Mouse (Mus musculus) midbrain, embryonic 11.5 days (tissue): ENCODE results near the gene Zdhhc24. TPM values are rescaled to one million over a fixed set of nuclear protein-coding genes. Genes with fewer than 3 reads are reported as not detected.

Source experiments
- ATAC-seq: fragments of 200-750 bp; cut with Nextera tagmentation; 2 replicates; pipeline ENCODE4 v1.8.0; 2017; ENCODE audit warnings: moderate TSS enrichment, moderate library complexity; ENCODE audit not compliant: low FRiP score
- DNase-seq: peaks from one replicate; pipeline ENCODE4 v3.0.0; 2015; ENCODE audit warnings: low spot score; ENCODE audit errors: missing footprints
- H3K27ac ChIP-seq: fragments of 300-500 bp; sonication (generic); 2 replicates; pipeline ENCODE4 v1.5.1; 2014; ENCODE audit warnings: low read depth, low read length
- H3K27me3 ChIP-seq: fragments of 300-500 bp; sonication (generic); 2 replicates; pipeline ENCODE4 v1.6.1; 2014; ENCODE audit warnings: mild to moderate bottlenecking, low read length, moderate library complexity, mixed read lengths; ENCODE audit not compliant: control insufficient read depth, insufficient read depth
- H3K36me3 ChIP-seq: fragments of 300-500 bp; sonication (generic); 2 replicates; pipeline ENCODE4 v1.6.1; 2014; ENCODE audit warnings: mild to moderate bottlenecking, low read length, moderate library complexity, mixed read lengths; ENCODE audit not compliant: control insufficient read depth, insufficient read depth
- H3K4me1 ChIP-seq: fragments of 300-500 bp; sonication (generic); 2 replicates; pipeline ENCODE4 v1.6.1; 2014; ENCODE audit warnings: low read length; ENCODE audit not compliant: control insufficient read depth, insufficient read depth
- H3K4me2 ChIP-seq: fragments of 300-500 bp; sonication (generic); 2 replicates; pipeline ENCODE4 v1.6.1; 2014; ENCODE audit warnings: mild to moderate bottlenecking, moderate library complexity
- H3K4me3 ChIP-seq: fragments of 300-500 bp; sonication (generic); 2 replicates; pipeline ENCODE4 v1.5.1; 2014; ENCODE audit warnings: low read depth, low read length
- H3K9ac ChIP-seq: fragments of 300-500 bp; sonication (generic); 2 replicates; pipeline ENCODE4 v1.6.1; 2014; ENCODE audit warnings: low read length
- H3K9me3 ChIP-seq: fragments of 300-500 bp; sonication (generic); 2 replicates; pipeline ENCODE4 v1.6.1; 2016; ENCODE audit warnings: low read length; ENCODE audit not compliant: control insufficient read depth
- WGBS: fragments of 180-500 bp; shearing (Covaris S2); extraction: QIAGEN DNeasy Blood & Tissue Kit; methylation state at CpG from one replicate; pipeline ENCODE4 v1.1.7; 2014; 5-methylcytosine and 5-hydroxymethylcytosine counted together
- polyA plus RNA-seq: library from polyadenylated mRNA; unstranded; fragments of >200 nt; fragmentation: Nextera tagmentation; extraction: Ambion mirVana; gene quantifications from 2 replicates; pipeline ENCODE4 v1.2.1, GENCODE M21; 2014

Zdhhc24 gene
- 12.4 and 13.3 TPM in 2 replicates for polyA plus RNA-seq

- H3K27ac ChIP-seq, result peak within 1 kb of the TSS; percentile 25; the same call in 1 of the 2 replicates
Observed at GRCm38 (mm10) chr19:4878405-4879323, at the start of gene Zdhhc24. Gene Zdhhc24 (plus strand): TSS chr19:4878668.

GRCm38 (mm10) chr19:4829156-4829555, 49.3 kb upstream of the Zdhhc24 start:
- H3K27ac ChIP-seq, result no peak overlapping the region
- H3K4me1 ChIP-seq, result no peaks in the 10 kb centered on the region
- no peak overlapping the region for H3K4me2 ChIP-seq
- no peak for ATAC-seq
- H3K9me3 ChIP-seq, result no peaks in the 10 kb centered on the region
- no peak overlapping the region for H3K9ac ChIP-seq
- no peak overlapping the region for H3K4me3 ChIP-seq
- peaks cover 2% of the 10 kb centered on the region; the same call in 1 of the 2 replicates for H3K36me3 ChIP-seq
- no peaks in the 10 kb centered on the region for H3K27me3 ChIP-seq
- WGBS, result 67% methylated on average over 7 of the region's 7 CpGs
- DNase-seq, result no peak

More at GRCm38 (mm10) chr19:4878405-4879323, at the start of gene Zdhhc24:
- Histone ChIP-seq H3K4me3 (peak within 1 kb of the TSS; percentile 91), H3K27me3 (no peaks in the 10 kb centered on the region), H3K4me2 (peak within 1 kb of the TSS; percentile 84), H3K9ac (peak within 1 kb of the TSS; percentile 82), H3K36me3 (no peaks in the 10 kb centered on the region), H3K9me3 (no peaks in the 10 kb centered on the region), H3K4me1 (peaks cover 6% of the 10 kb centered on the region)
- ATAC-seq, result peak; percentile 98
- 1% methylated on average over 52 of the region's 52 CpGs for whole genome bisulfite sequencing
- peak; percentile 99 for DNase-seq

DNA sequence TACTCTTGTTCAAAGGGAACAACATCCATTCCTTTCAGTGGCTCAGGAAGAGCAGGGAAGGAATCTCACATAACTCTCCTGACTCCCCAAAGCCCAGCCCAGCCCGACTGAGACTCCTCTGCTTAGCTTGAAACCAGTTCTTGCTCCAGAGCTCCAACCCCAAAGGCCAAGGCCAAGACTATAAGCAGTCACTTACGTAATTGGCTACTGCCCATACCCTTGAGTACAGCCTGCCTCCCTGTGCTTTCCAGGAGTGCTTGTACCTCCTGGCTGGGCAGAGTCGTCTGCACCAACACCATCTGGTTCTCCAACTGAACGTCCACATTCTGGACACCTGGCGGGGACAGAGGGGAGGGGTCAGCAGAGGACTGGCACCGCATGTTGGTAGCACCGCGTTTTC, 44.5 kb upstream of the Zdhhc24 start:
- no peaks in the 10 kb centered on the region for H3K36me3 ChIP-seq
- H3K27me3 ChIP-seq, result no peaks in the 10 kb centered on the region
- no peak for DNase-seq
- H3K4me3 ChIP-seq, result no peak overlapping the region
- H3K9me3 ChIP-seq, result no peaks in the 10 kb centered on the region
- H3K4me2 ChIP-seq, result no peak overlapping the region
- no peak overlapping the region for H3K27ac ChIP-seq
- H3K4me1 ChIP-seq, result peaks cover 9% of the 10 kb centered on the region
- 92% methylated on average over 8 of the region's 8 CpGs for whole genome bisulfite sequencing
- no peak for ATAC-seq
- H3K9ac ChIP-seq, result no peak overlapping the region

DNA sequence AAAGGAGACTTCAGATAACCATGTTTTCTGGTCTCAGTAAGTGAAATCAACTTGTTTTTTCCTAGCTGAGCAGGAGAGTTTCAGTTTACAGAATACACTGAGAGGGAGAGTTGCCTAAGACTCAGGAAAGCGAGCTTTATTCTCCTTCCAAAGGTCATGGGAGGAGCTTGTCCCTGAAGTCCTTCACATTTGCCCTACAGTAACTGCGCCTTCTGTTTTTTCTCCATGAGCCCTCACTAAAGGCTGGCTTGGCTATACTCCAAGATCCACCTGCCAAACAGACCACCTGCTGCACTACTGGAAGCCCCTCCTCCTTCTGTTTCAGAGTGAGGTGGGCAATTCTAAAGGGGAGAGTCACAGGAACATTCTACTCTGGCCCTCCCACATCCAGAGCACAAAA, 42.4 kb upstream of the Zdhhc24 start:
- Histone ChIP-seq H3K36me3 (no peaks in the 10 kb centered on the region), H3K27ac (no peak overlapping the region), H3K9ac (no peak overlapping the region), H3K4me1 (peaks cover 9% of the 10 kb centered on the region), H3K4me2 (no peak overlapping the region), H3K4me3 (no peak overlapping the region), H3K27me3 (peaks cover 11% of the 10 kb centered on the region), H3K9me3 (no peaks in the 10 kb centered on the region)
- 87% methylated on average over 2 of the region's 2 CpGs for WGBS
- no peak for ATAC-seq
- DNase-seq, result no peak

DNA sequence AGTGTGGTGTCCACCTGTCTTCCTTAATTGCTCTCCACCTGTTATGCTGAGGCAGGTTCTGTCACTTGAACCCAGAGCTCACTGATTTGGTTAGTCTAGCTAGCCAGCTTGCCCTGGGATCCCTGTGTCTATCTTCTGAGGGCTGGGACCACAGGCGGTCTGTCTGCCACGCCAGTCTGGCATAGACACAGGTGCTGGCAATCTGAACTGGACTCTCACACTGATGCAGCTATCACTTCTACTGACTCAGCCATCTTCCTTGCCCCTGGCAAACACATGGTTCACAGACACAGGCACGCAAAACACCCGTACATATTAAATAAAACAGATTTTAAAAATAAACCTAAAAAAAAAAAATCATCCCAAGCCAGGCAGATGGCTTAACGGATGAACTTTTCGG, 41.4 kb upstream of the Zdhhc24 start:
- 91% methylated on average over 6 of the region's 6 CpGs for WGBS
- no peak for DNase-seq
- Histone ChIP-seq H3K27ac (no peak overlapping the region), H3K9me3 (no peaks in the 10 kb centered on the region), H3K27me3 (peaks cover 11% of the 10 kb centered on the region), H3K4me3 (no peak overlapping the region), H3K4me1 (peaks cover 9% of the 10 kb centered on the region), H3K4me2 (no peak overlapping the region), H3K9ac (no peak overlapping the region), H3K36me3 (no peaks in the 10 kb centered on the region)
- ATAC-seq, result no peak

DNA sequence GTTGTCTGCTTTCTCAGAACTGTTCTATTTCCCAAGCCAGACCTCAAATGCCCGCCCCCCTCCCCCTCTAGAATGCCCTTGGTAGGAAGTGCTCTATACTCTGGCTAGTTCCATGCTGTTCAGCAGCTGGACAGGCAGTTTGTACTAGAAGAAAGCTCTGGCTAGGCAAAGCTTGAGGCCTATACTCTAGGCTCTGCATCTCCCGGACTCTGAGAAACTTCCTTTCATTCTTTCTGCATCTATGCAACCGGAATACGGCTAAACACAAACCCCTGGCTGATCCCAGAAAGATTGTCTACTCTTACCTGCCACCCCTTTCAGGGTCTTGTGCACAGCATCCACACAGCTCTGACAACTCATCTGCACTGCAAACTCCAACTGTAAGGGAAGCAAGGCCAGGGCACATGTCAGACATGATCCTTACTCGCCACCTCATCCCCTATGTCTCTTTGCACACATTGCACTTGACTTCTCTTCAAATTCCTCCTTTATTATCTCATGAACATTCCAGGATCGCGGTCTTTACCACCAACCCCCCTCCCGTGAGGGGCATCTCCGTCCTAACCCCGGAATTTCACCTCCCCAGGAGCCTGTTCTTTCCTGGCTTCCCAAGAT, 39.8 kb upstream of the Zdhhc24 start:
- Histone ChIP-seq H3K4me1 (peaks cover 9% of the 10 kb centered on the region), H3K9ac (peak overlapping the region; percentile 71), H3K27ac (no peak overlapping the region), H3K4me3 (peak overlapping the region; percentile 43), H3K36me3 (no peaks in the 10 kb centered on the region), H3K9me3 (no peaks in the 10 kb centered on the region), H3K4me2 (peak overlapping the region; percentile 68), H3K27me3 (peaks cover 11% of the 10 kb centered on the region)
- ATAC-seq, result no peak
- WGBS, result 38% methylated on average over 10 of the region's 10 CpGs
- DNase-seq, result no peak

- Histone ChIP-seq H3K4me3 (peak within 1 kb of the TSS; percentile 43), H3K9me3 (no peaks in the 10 kb centered on the region), H3K4me2 (peak within 1 kb of the TSS; percentile 68), H3K36me3 (no peaks in the 10 kb centered on the region), H3K4me1 (peaks cover 9% of the 10 kb centered on the region), H3K27me3 (peaks cover 11% of the 10 kb centered on the region), H3K9ac (peak within 1 kb of the TSS; percentile 71), H3K27ac (no peak within 1 kb of the TSS)
- ATAC-seq (peak; percentile 99), DNase-seq (peak; percentile 98)
- WGBS, result under 1% methylated on average over 25 of the region's 25 CpGs
Observed at GRCm38 (mm10) chr19:4839149-4839548, 39.3 kb upstream of the Zdhhc24 start, which contains the start of the genes Ccs and Ccdc87. Gene Ccs (minus strand): TSS chr19:4839332. Gene Ccdc87 (plus strand): TSS chr19:4839366.

- H3K4me2 ChIP-seq, result no peak overlapping the region
- no peak for ATAC-seq
- 88% methylated on average over 9 of the region's 9 CpGs for WGBS
Observed at GRCm38 (mm10) chr19:4840848-4841247, 37.6 kb upstream of the Zdhhc24 start.

DNA sequence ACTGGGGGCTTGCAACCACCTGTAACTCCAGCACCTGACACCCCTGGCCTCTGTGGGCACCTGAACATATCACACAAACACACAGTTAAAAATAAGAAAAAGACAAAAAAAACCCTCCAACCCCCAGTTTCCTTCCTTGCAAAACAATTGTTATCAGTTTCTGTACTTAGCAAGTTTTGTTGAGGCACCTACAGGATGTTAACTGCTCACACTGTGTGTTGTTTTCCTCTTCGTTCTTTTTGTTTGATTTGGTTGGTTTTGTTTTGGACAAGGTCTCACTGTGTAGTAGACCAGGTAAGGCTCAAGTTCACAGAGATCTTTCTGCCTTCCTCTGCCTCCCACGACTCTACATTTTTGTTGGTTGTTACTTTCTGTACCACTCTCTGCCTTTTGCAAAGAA, 35.9 kb upstream of the Zdhhc24 start:
- no peaks in the 10 kb centered on the region for H3K36me3 ChIP-seq
- H3K9ac ChIP-seq, result no peak overlapping the region
- no peaks in the 10 kb centered on the region for H3K9me3 ChIP-seq
- no peak for DNase-seq
- no peak for ATAC-seq
- no peak overlapping the region for H3K4me3 ChIP-seq
- H3K4me2 ChIP-seq, result no peak overlapping the region
- H3K27me3 ChIP-seq, result peaks cover 11% of the 10 kb centered on the region
- peaks cover 9% of the 10 kb centered on the region for H3K4me1 ChIP-seq
- WGBS, result 67% methylated on average over 2 of the region's 2 CpGs
- H3K27ac ChIP-seq, result no peak overlapping the region

More at GRCm38 (mm10) chr19:4840848-4841247, 37.6 kb upstream of the Zdhhc24 start:
- Histone ChIP-seq H3K4me3 (no peak overlapping the region), H3K27me3 (peaks cover 11% of the 10 kb centered on the region), H3K27ac (no peak overlapping the region), H3K9ac (no peak overlapping the region), H3K36me3 (no peaks in the 10 kb centered on the region), H3K9me3 (no peaks in the 10 kb centered on the region), H3K4me1 (peaks cover 9% of the 10 kb centered on the region)
- no peak for DNase-seq
